Mouse (Mus musculus): ENCODE measurements around the gene Ifna12.

DNA sequence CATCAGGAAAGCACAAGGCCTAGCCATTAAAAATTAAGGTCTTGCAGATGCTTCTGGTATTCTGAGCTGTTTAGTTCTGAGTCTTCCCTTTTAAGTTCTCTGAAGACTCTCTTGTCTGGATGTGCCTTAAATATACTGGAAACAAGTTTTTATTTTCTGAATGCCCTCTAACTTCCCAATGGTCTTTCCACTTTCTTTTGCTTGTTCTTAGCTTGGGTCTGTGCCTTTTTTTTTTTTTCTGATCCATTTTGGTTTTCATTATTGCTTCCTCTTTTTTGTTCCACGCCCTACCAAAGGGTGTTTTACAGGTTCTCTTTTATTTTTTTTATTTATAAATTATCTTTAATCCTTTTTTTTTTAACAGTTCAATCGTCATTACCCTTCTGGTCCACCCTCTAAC lies 41.2 kb upstream of the Ifna12 start, which contains the start of gene Ifna13:
- TF ChIP-seq CTCF (IDR thresholded peaks at IDR 0.05; ENCODE audit: low read depth) = no peak
- TF ChIP-seq EP300 (IDR thresholded peaks at IDR 0.05; ENCODE audit: low read depth) = no peak
